Mouse (Mus musculus): Measurements from ENCODE around the gene Mtus2.
"Not testable (repeated sequence)": the region's sequence is repeated elsewhere in the genome, so short reads cannot be mapped to it uniquely, and the experiment has no call there.

Gene Mtus2

GRCm38 (mm10) chr5:148282093-148282492 lies 325.0 kb downstream of the Mtus2 start:
- no peak for DNase-seq (ENCODE audit: low spot score)

- no peak for DNase-seq (ENCODE audit: low spot score)
These were observed 325.5 kb downstream of the Mtus2 start for GRCm38 (mm10) chr5:148282631-148283030.

- no peak for DNase-seq (ENCODE audit: low spot score)
These were observed 326.1 kb downstream of the Mtus2 start for GRCm38 (mm10) chr5:148283177-148283576.

- no peak for DNase-seq (ENCODE audit: low spot score)
These were observed 326.5 kb downstream of the Mtus2 start for GRCm38 (mm10) chr5:148283584-148283983.

- no peak for DNase-seq (ENCODE audit: low spot score)
These were observed 330.4 kb downstream of the Mtus2 start for GRCm38 (mm10) chr5:148287529-148287928.

GRCm38 (mm10) chr5:148288804-148289203 lies 331.7 kb downstream of the Mtus2 start:
- DNase-seq (ENCODE audit: low spot score): no peak

GRCm38 (mm10) chr5:148289951-148290350 lies 332.8 kb downstream of the Mtus2 start:
- DNase-seq (ENCODE audit: low spot score): no peak

- DNase-seq (ENCODE audit: low spot score): no peak
These were observed 335.7 kb downstream of the Mtus2 start for GRCm38 (mm10) chr5:148292862-148293261.

GRCm38 (mm10) chr5:148293346-148293745 lies 336.2 kb downstream of the Mtus2 start:
- DNase-seq (ENCODE audit: low spot score): no peak

- no peak for DNase-seq (ENCODE audit: low spot score)
These were observed 345.8 kb downstream of the Mtus2 start for GRCm38 (mm10) chr5:148302968-148303367.

GRCm38 (mm10) chr5:148304112-148304511 lies 347.0 kb downstream of the Mtus2 start:
- no peak for DNase-seq (ENCODE audit: low spot score)

GRCm38 (mm10) chr5:148310790-148311189 lies 353.7 kb downstream of the Mtus2 start:
- peak; percentile 44 for DNase-seq (ENCODE audit: low spot score)

GRCm38 (mm10) chr5:148312443-148312842 lies 355.3 kb downstream of the Mtus2 start:
- no peak for DNase-seq (ENCODE audit: low spot score)

- no peak for DNase-seq (ENCODE audit: low spot score)
These were observed 357.8 kb downstream of the Mtus2 start for GRCm38 (mm10) chr5:148314931-148315330.

GRCm38 (mm10) chr5:148325317-148325885 lies 368.3 kb downstream of the Mtus2 start:
- peak; percentile 80 for DNase-seq (ENCODE audit: low spot score)

- DNase-seq (ENCODE audit: low spot score): not testable (repeated sequence)
These were observed 369.2 kb downstream of the Mtus2 start for GRCm38 (mm10) chr5:148326295-148326694.

GRCm38 (mm10) chr5:148328982-148329381 lies 371.9 kb downstream of the Mtus2 start:
- DNase-seq (ENCODE audit: low spot score): no peak

GRCm38 (mm10) chr5:148331229-148331776 lies 374.2 kb downstream of the Mtus2 start:
- DNase-seq (ENCODE audit: low spot score): no peak

- DNase-seq (ENCODE audit: low spot score): no peak
These were observed 375.0 kb downstream of the Mtus2 start for GRCm38 (mm10) chr5:148331926-148332621.

- peak; percentile 89 for DNase-seq (ENCODE audit: low spot score)
These were observed 375.5 kb downstream of the Mtus2 start for GRCm38 (mm10) chr5:148332622-148332974.

- no peak for DNase-seq (ENCODE audit: low spot score)
These were observed 382.0 kb downstream of the Mtus2 start for GRCm38 (mm10) chr5:148339126-148339525.

- DNase-seq (ENCODE audit: low spot score): no peak
These were observed 385.1 kb downstream of the Mtus2 start for GRCm38 (mm10) chr5:148342061-148342741.

GRCm38 (mm10) chr5:148344374-148344773 lies 387.3 kb downstream of the Mtus2 start:
- no peak for DNase-seq (ENCODE audit: low spot score)

Measured in adipocyte (in vitro differentiated cells).